8 mouse cellular contexts compared by ENCODE assay signal in the genomic region with DNA sequence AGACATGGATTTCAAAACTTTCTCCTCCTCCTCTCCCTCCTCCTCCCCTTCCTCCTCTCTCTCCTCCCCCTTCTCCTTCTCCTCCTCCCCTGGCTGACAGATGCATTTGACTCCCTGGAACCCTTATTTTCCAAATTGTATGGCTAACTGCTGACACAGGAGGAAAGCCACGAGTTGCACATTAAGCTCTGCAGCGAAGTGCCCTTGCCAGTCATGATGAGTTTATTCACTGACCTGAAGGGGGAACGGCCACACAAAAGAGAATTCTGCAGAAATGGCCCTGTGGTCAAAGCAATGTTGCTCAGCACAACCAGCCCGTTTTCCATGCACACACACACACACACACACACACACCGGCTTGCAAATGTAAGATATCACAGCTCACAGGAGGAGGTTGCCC.
DNase-seq lines count a peak whose midpoint lies in the region; ATAC-seq lines count a peak whose summit lies in the region.

No protein-coding gene starts in this region.

- no peaks in the 10 kb centered on the region for H3K36me3 ChIP-seq in lung, embryonic 15.5 days
- no peaks in the 10 kb centered on the region for H3K36me3 ChIP-seq in embryonic facial prominence, embryonic 11.5 days (replicated peaks; ENCODE audit: control insufficient read depth, insufficient read depth, low read depth, low read length)

- no peaks in the 10 kb centered on the region for H3K9me3 ChIP-seq in lung, embryonic 15.5 days
- H3K9me3 ChIP-seq in embryonic facial prominence, embryonic 11.5 days (replicated peaks; ENCODE audit: control insufficient read depth, low read length), result no peaks in the 10 kb centered on the region

- H3K9ac ChIP-seq in lung, embryonic 15.5 days, result no peak overlapping the region
- H3K9ac ChIP-seq in embryonic facial prominence, embryonic 11.5 days (replicated peaks; ENCODE audit: low read length), result no peak overlapping the region

- H3K27me3 ChIP-seq in lung, embryonic 15.5 days, result no peaks in the 10 kb centered on the region
- H3K27me3 ChIP-seq in embryonic facial prominence, embryonic 11.5 days (ENCODE audit: control insufficient read depth, insufficient read depth, low read length), result no peaks in the 10 kb centered on the region

- H3K4me2 ChIP-seq in lung, embryonic 15.5 days, result peak overlapping the region; percentile 20; the same call in 1 of the 2 replicates
- no peak overlapping the region for H3K4me2 ChIP-seq in embryonic facial prominence, embryonic 11.5 days (ENCODE audit: low read depth, low read length)

- 14% methylated on average over 5 of the region's 5 CpGs for WGBS in lung, embryonic 15.5 days
- WGBS in embryonic facial prominence, embryonic 11.5 days, result 32% methylated on average over 5 of the region's 5 CpGs

- no peak for ATAC-seq in lung, embryonic 15.5 days (ENCODE audit: borderline replicate concordance, extremely low read depth, low FRiP score, low TSS enrichment)
- ATAC-seq in embryonic facial prominence, embryonic 11.5 days (replicated peaks; ENCODE audit: insufficient number of reproducible peaks, low FRiP score, low TSS enrichment, low read depth), result no peak
- ATAC-seq in megakaryocyte progenitor cell, adult 5-6 weeks (replicated peaks; ENCODE audit: poor library complexity), result peak; percentile 21
- ATAC-seq in frontal cortex, adult (ENCODE audit: low TSS enrichment), result no peak

- no peak overlapping the region for H3K4me3 ChIP-seq in lung, embryonic 15.5 days
- H3K4me3 ChIP-seq in embryonic facial prominence, embryonic 11.5 days (ENCODE audit: low read depth, low read length), result no peak overlapping the region

- DNase-seq in lung, postnatal 36 days, result no peak
- peak; percentile 49 for DNase-seq in embryonic facial prominence, embryonic 11.5 days (ENCODE audit: low spot score)
- peak; percentile 75 to 82 for DNase-seq in kidney, adult 8-10 months
- no peak for DNase-seq in frontal cortex, postnatal 10 days (ENCODE audit: low spot score in 2 of 2)
- no peak for DNase-seq in cerebellum, postnatal 14 days

- peak overlapping the region; percentile 94 for H3K27ac ChIP-seq in lung, embryonic 15.5 days
- peak overlapping the region; percentile 48 for H3K27ac ChIP-seq in embryonic facial prominence, embryonic 11.5 days (replicated peaks; ENCODE audit: low read depth, low read length)

- H3K4me1 ChIP-seq in lung, embryonic 15.5 days, result peaks cover 85% of the 10 kb centered on the region
- no peaks in the 10 kb centered on the region for H3K4me1 ChIP-seq in embryonic facial prominence, embryonic 11.5 days (ENCODE audit: control insufficient read depth, insufficient read depth, low read length)

Comparison
In these comparisons a context has a peak if more than half of its experiments do, and no peak if none do; other contexts are left out.
1. DNase-seq: peak in embryonic facial prominence, embryonic 11.5 days (single experiment) and kidney, adult 8-10 months (2 of 2); none in lung, postnatal 36 days (single experiment), frontal cortex, postnatal 10 days (0 of 2) and cerebellum, postnatal 14 days (0 of 2).